Mouse (Mus musculus) midbrain, embryonic 13.5 days (tissue): ENCODE measurements at regions not wholly inside any gene's neighbourhood (a gene's known extent, or its start where the extent isn't known, plus 50 kb on each side); places are given as distances from the start of the nearest gene placed in this dataset.
"Not testable (repeated sequence)": the region's sequence is repeated elsewhere in the genome, so short reads cannot be mapped to it uniquely, and the experiment has no call there.

Source experiments
- ATAC-seq: fragments of 200-750 bp; cut with Nextera tagmentation; 2 replicates; pipeline ENCODE4 v1.8.0; 2017; ENCODE audit warnings: mild to moderate bottlenecking, moderate TSS enrichment, moderate library complexity
- H3K27ac ChIP-seq: fragments of 300-500 bp; sonication (generic); 2 replicates; pipeline ENCODE4 v1.5.1; 2015; ENCODE audit warnings: inconsistent platforms, mild to moderate bottlenecking, moderate library complexity
- H3K27me3 ChIP-seq: fragments of 300-500 bp; sonication (generic); 2 replicates; pipeline ENCODE4 v1.6.1; 2015; ENCODE audit warnings: mild to moderate bottlenecking, inconsistent platforms
- H3K36me3 ChIP-seq: fragments of 300-500 bp; sonication (generic); 2 replicates; pipeline ENCODE4 v1.6.1; 2015; ENCODE audit warnings: mild to moderate bottlenecking, inconsistent platforms
- H3K4me1 ChIP-seq: fragments of 300-500 bp; sonication (generic); replicated peaks from 2 replicates; pipeline ENCODE4 v1.6.1; 2015; ENCODE audit warnings: inconsistent platforms
- H3K4me2 ChIP-seq: fragments of 300-500 bp; sonication (generic); replicated peaks from 2 replicates; pipeline ENCODE4 v1.6.1; 2015; ENCODE audit warnings: moderate library complexity, mild to moderate bottlenecking, inconsistent platforms
- H3K4me3 ChIP-seq: fragments of 300-500 bp; sonication (generic); replicated peaks from 2 replicates; pipeline ENCODE4 v1.5.1; 2015; ENCODE audit warnings: mild to moderate bottlenecking, inconsistent platforms
- H3K9ac ChIP-seq: fragments of 300-500 bp; sonication (generic); replicated peaks from 2 replicates; pipeline ENCODE4 v1.6.1; 2015; ENCODE audit warnings: mild to moderate bottlenecking, inconsistent platforms
- H3K9me3 ChIP-seq: fragments of 300-500 bp; sonication (generic); 2 replicates; pipeline ENCODE4 v1.6.1; 2016; ENCODE audit warnings: mild to moderate bottlenecking, inconsistent platforms
- WGBS: fragments of 180-500 bp; shearing (Covaris S2); methylation state at CpG from one replicate; pipeline ENCODE4 v1.1.7; 2015; 5-methylcytosine and 5-hydroxymethylcytosine counted together

- Histone ChIP-seq H3K4me2 (no peak overlapping the region), H3K27ac (no peak overlapping the region), H3K4me3 (no peak overlapping the region), H3K9ac (no peak overlapping the region), H3K9me3 (no peaks in the 10 kb centered on the region), H3K27me3 (no peaks in the 10 kb centered on the region), H3K36me3 (no peaks in the 10 kb centered on the region), H3K4me1 (0 out of 2 replicates have a peak, but pooled peaks cover 3% of the 10 kb centered on the region)
- WGBS, result 60% methylated on average over 2 of the region's 2 CpGs
- no peak for ATAC-seq
These were observed 102.7 kb downstream of the Ptpn20 start for GRCm38 (mm10) chr14:33691690-33692089.

GRCm38 (mm10) chr14:33694224-33694623, 105.2 kb downstream of the Ptpn20 start:
- no peak overlapping the region for H3K4me2 ChIP-seq
- no peak overlapping the region for H3K9ac ChIP-seq
- 52% methylated on average over 2 of the region's 2 CpGs for WGBS
- no peak for ATAC-seq
- H3K27me3 ChIP-seq, result no peaks in the 10 kb centered on the region
- no peak overlapping the region for H3K27ac ChIP-seq
- H3K4me3 ChIP-seq, result no peak overlapping the region
- no peaks in the 10 kb centered on the region for H3K36me3 ChIP-seq
- no peaks in the 10 kb centered on the region for H3K9me3 ChIP-seq
- H3K4me1 ChIP-seq, result no peaks in the 10 kb centered on the region

DNA sequence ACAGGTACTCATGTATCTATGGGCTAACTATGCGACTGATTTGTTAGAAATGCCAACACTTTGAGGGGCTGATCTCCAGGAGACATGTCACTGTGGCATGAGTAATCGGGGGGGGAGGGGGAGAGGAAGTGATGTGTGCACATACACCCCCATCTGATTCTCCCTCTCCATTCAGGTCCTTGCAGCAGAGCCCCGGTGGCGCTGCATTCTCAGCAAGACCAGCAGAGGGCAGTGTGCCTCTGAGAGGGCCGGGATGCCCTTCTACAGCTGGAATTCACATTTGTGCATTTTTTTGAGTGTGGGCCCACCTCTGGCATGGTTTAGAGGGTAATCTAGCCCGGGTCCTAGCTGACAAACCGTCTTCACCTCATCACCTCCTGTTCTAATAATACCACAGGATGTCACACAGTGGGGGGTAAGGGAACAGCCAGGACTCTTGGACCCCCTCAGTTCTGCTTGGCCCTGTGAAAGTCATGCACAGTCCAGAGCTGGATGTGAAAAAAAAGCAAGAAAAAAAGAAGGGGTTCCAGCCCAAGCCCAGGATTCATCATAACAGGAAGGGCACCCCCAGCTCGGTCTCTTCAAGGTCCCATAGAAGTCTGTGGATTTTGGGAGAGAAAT, 106.5 kb downstream of the Ptpn20 start:
- no peak overlapping the region for H3K4me2 ChIP-seq
- no peaks in the 10 kb centered on the region for H3K4me1 ChIP-seq
- H3K9ac ChIP-seq, result no peak overlapping the region
- ATAC-seq, result peak; percentile 57
- H3K27ac ChIP-seq, result no peak overlapping the region
- no peaks in the 10 kb centered on the region for H3K9me3 ChIP-seq
- no peaks in the 10 kb centered on the region for H3K36me3 ChIP-seq
- no peak overlapping the region for H3K4me3 ChIP-seq
- WGBS, result 23% methylated on average over 8 of the region's 8 CpGs
- H3K27me3 ChIP-seq, result no peaks in the 10 kb centered on the region

DNA sequence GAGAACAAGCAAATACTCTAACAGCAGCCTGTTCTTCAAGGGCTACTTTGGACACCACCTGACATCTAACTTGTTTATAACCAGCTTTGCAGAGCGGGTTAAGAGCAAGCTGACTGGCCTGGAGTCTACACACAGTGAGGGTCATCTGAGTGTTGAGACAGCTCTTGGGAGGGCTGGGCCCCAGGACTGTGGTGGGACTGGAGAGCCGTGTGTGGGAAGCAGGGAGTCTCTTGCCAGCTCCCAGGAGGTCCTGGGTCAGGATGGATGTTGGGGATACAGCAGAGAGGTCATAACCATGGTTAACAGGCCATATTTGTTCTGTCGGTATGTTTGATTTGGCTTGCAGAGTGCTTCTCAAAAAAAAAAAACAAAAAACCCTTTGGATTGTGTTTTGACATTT, 107.8 kb downstream of the Ptpn20 start:
- Histone ChIP-seq H3K4me3 (no peak overlapping the region), H3K4me1 (no peaks in the 10 kb centered on the region), H3K27ac (no peak overlapping the region), H3K36me3 (no peaks in the 10 kb centered on the region), H3K4me2 (no peak overlapping the region), H3K9me3 (no peaks in the 10 kb centered on the region), H3K27me3 (no peaks in the 10 kb centered on the region), H3K9ac (no peak overlapping the region)
- WGBS, result 89% methylated on average over 3 of the region's 3 CpGs
- ATAC-seq, result no peak

- H3K36me3 ChIP-seq, result no peaks in the 10 kb centered on the region
- no peak overlapping the region for H3K27ac ChIP-seq
- no peak overlapping the region for H3K4me2 ChIP-seq
- H3K27me3 ChIP-seq, result no peaks in the 10 kb centered on the region
- 93% methylated on average over 13 of the region's 13 CpGs for WGBS
- no peak overlapping the region for H3K4me3 ChIP-seq
- no peaks in the 10 kb centered on the region for H3K9me3 ChIP-seq
- H3K9ac ChIP-seq, result no peak overlapping the region
- no peak for ATAC-seq
- H3K4me1 ChIP-seq, result no peaks in the 10 kb centered on the region
These were observed 110.9 kb downstream of the Ptpn20 start for GRCm38 (mm10) chr14:33699777-33700438.

DNA sequence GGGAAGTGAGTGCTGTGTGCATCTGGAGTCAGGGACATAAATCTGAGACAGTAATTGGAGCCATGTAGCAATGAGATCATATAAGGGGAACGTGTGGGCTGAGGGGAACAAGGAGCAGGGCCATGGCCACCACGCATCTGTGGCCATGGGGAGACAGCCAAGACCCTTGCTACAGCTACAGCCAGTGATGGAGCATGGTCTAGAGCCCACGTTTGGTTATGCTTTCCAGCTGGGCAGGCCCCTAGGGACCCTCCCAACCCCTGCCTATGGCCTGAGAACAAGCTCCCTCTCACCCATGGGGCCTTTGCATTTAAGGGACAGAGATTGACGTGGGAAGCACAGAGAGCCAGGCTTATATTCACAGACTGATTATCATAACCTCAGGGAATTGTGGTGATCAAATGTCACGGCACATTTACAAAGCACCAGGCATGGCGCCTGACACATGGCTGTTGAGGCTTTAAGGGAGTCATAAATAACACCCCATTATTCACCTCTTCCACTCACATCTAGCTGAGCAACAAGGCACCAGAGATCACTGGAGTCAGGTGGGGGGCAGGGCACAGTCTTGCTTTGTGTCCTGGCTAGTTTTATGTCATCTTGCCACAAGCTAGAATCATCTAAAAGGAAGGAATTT, 118.8 kb downstream of the Ptpn20 start:
- 57% methylated on average over 6 of the region's 6 CpGs for whole genome bisulfite sequencing
- no peak overlapping the region for H3K4me2 ChIP-seq
- H3K9ac ChIP-seq, result no peak overlapping the region
- no peak overlapping the region for H3K27ac ChIP-seq
- 0 out of 2 replicates have a peak, but pooled peaks have one; percentile 11 for ATAC-seq
- no peaks in the 10 kb centered on the region for H3K27me3 ChIP-seq
- H3K9me3 ChIP-seq, result no peaks in the 10 kb centered on the region
- H3K4me3 ChIP-seq, result no peak overlapping the region
- H3K4me1 ChIP-seq, result peaks cover 5% of the 10 kb centered on the region; the same call in 1 of the 2 replicates
- no peaks in the 10 kb centered on the region for H3K36me3 ChIP-seq

GRCm38 (mm10) chr14:33708298-33708665, 119.3 kb downstream of the Ptpn20 start:
- Histone ChIP-seq H3K36me3 (no peaks in the 10 kb centered on the region), H3K9me3 (no peaks in the 10 kb centered on the region)
- 86% methylated on average over 4 of the region's 4 CpGs for WGBS

DNA sequence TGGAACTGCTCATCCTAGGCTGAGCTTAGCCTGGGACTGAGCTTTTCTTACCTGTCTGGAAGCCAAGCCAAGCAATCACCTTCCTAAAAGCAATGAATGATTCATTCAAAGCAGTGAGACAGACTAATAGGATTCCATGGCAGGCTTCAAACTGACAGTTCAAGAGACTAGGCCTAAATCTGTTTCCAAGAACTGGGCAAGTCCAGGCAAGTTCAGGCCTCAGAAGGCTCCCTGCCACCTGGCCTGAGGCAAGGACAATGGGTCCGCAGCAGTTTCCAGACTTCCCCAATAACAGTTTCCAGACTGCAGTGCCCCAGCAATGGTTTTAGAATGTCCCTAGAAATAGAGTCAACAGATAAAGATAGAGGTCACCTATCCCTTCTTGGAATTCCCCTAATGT, 123.5 kb downstream of the Ptpn20 start:
- ATAC-seq, result no peak
- H3K4me3 ChIP-seq, result no peak overlapping the region
- WGBS, result 97% methylated on average over 1 of the region's 1 CpGs
- H3K27ac ChIP-seq, result no peak overlapping the region
- H3K27me3 ChIP-seq, result no peaks in the 10 kb centered on the region
- H3K9ac ChIP-seq, result no peak overlapping the region
- no peaks in the 10 kb centered on the region for H3K9me3 ChIP-seq
- peaks cover 5% of the 10 kb centered on the region; the same call in 1 of the 2 replicates for H3K4me1 ChIP-seq
- H3K36me3 ChIP-seq, result no peaks in the 10 kb centered on the region
- no peak overlapping the region for H3K4me2 ChIP-seq

More at GRCm38 (mm10) chr14:33708298-33708665, 119.3 kb downstream of the Ptpn20 start:
- Histone ChIP-seq H3K4me1 (peaks cover 5% of the 10 kb centered on the region; the same call in 1 of the 2 replicates), H3K27me3 (no peaks in the 10 kb centered on the region), H3K27ac (no peak overlapping the region), H3K4me2 (no peak overlapping the region), H3K4me3 (no peak overlapping the region), H3K9ac (no peak overlapping the region)
- no peak for ATAC-seq

DNA sequence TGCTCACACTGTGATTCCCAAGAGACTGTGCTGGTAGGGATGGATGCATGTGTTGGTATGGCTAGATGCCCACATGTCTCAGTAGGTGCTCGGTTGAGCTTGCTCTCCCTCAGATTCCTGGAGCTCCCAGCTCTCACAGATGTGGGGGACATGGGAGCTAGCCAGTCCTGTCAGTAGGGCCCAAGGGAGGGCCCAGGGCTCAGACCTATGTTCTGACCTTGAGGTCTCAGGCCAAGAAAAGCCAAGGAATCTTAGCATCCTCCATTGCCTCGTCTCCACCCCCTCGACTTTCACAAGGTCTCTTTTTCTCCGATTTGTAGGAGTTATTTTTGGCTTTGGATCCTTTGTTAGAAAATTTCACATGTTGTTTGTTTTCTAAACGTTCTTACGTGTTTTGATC, 130.6 kb downstream of the Ptpn20 start:
- no peak overlapping the region for H3K9ac ChIP-seq
- H3K4me1 ChIP-seq, result no peaks in the 10 kb centered on the region
- no peaks in the 10 kb centered on the region for H3K9me3 ChIP-seq
- H3K4me3 ChIP-seq, result no peak overlapping the region
- H3K36me3 ChIP-seq, result no peaks in the 10 kb centered on the region
- no peak for ATAC-seq
- no peak overlapping the region for H3K4me2 ChIP-seq
- WGBS, result 87% methylated on average over 6 of the region's 6 CpGs
- no peaks in the 10 kb centered on the region for H3K27me3 ChIP-seq
- H3K27ac ChIP-seq, result no peak overlapping the region

GRCm38 (mm10) chr14:33722379-33723145, 133.6 kb downstream of the Ptpn20 start:
- H3K4me3 ChIP-seq, H3K9ac ChIP-seq, H3K4me2 ChIP-seq, ATAC-seq, H3K27ac ChIP-seq, H3K9me3 ChIP-seq, H3K4me1 ChIP-seq, H3K36me3 ChIP-seq, H3K27me3 ChIP-seq: not testable (repeated sequence)
- WGBS, result 92% methylated on average over 5 of the region's 5 CpGs

GRCm38 (mm10) chr14:33726500-33726899, 137.5 kb downstream of the Ptpn20 start:
- H3K4me3 ChIP-seq, result no peak overlapping the region
- H3K27me3 ChIP-seq, result no peaks in the 10 kb centered on the region
- H3K9me3 ChIP-seq, result no peaks in the 10 kb centered on the region
- no peak overlapping the region for H3K27ac ChIP-seq
- 94% methylated on average over 10 of the region's 10 CpGs for WGBS
- H3K4me1 ChIP-seq, result peaks cover 10% of the 10 kb centered on the region
- H3K9ac ChIP-seq, result no peak overlapping the region
- no peak for ATAC-seq
- no peak overlapping the region for H3K4me2 ChIP-seq
- H3K36me3 ChIP-seq, result no peaks in the 10 kb centered on the region
